Mouse (Mus musculus) hematopoietic stem cell, adult 5-6 weeks (primary cell): Measurements from ENCODE around the gene Gm428. TPM values are rescaled to one million over a fixed set of nuclear protein-coding genes. Genes with fewer than 3 reads are reported as not detected.
"Not testable (repeated sequence)": the region's sequence is repeated elsewhere in the genome, so short reads cannot be mapped to it uniquely, and the experiment has no call there.

Source experiments
- ATAC-seq, 2 experiments: fragments of 125-278 bp in 1 of 2; replicated peaks in 1 of 2; 2 replicates each; pipeline ENCODE4 v1.8.0; 2016 to 2017; ENCODE audit warnings: inconsistent platforms in 2 of 2, mild to moderate bottlenecking in 2 of 2, moderate number of reproducible peaks in 2 of 2, low read depth in 1 of 2, moderate TSS enrichment in 1 of 2; ENCODE audit not compliant: low FRiP score in 2 of 2, poor library complexity in 2 of 2, severe bottlenecking in 2 of 2, insufficient read depth in 1 of 2, low TSS enrichment in 1 of 2
- total RNA-seq: library from RNA; stranded (forward); fragments of 172-1452, 232-1000 nt; gene quantifications from 2 replicates; pipeline ENCODE4 v1.2.3, GENCODE M21; 2017

Gene Gm428
- not detected in 2 replicates for total RNA-seq

DNA sequence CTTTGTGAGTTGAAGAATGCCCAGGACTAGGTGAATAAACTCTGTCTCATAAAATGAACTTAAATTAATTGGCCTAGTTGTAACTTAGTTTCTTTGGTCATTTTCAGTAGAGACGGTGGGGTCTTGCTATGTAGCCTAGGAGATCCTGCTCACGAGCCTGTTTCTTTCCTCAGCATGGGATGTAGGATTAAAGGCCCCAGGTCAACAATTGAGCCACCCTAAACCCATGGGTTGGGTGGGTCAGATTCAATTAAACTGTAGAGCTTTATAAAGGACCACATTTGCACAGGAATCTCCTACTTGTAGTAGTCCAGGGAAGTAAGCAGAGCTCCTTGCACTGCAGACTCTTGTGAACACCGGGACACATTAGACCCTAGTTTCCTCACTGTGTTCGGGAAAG is at the start of gene Gm428:
Gene Gm428 (plus strand): TSS at position 301 of the 400 bp plus-strand sequence.
- not testable (repeated sequence) for ATAC-seq

DNA sequence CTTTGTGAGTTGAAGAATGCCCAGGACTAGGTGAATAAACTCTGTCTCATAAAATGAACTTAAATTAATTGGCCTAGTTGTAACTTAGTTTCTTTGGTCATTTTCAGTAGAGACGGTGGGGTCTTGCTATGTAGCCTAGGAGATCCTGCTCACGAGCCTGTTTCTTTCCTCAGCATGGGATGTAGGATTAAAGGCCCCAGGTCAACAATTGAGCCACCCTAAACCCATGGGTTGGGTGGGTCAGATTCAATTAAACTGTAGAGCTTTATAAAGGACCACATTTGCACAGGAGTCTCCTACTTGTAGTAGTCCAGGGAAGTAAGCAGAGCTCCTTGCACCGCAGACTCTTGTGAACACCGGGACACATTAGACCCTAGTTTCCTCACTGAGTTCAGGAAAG is 45.5 kb upstream of the Gm428 start, which contains the start of gene Gm11236:
Gene Gm11236 (plus strand): TSS at position 301 of the 400 bp plus-strand sequence.
- not testable (repeated sequence) for ATAC-seq

DNA sequence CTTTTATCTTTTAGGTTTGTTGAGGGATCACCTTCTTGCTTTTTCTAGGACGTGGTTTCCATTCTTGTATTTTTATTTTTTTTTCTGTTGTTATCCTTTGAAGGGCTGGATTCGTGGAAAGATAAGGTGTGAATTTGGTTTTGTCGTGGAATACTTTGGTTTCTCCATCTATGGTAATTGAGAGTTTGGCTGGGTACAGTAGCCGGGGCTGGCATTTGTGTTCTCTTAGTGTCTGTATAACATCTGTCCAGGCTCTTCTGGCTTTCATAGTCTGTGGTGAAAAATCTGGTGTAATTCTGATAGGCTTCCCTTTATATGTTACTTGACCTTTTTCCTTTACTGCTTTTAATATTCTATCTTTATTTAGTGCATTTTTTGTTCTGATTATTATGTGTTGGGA is 21.5 kb upstream of the Gm428 start:
- not testable (repeated sequence) for ATAC-seq

DNA sequence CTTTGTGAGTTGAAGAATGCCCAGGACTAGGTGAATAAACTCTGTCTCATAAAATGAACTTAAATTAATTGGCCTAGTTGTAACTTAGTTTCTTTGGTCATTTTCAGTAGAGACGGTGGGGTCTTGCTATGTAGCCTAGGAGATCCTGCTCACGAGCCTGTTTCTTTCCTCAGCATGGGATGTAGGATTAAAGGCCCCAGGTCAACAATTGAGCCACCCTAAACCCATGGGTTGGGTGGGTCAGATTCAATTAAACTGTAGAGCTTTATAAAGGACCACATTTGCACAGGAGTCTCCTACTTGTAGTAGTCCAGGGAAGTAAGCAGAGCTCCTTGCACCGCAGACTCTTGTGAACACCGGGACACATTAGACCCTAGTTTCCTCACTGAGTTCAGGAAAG is 15.3 kb upstream of the Gm428 start, which contains the start of gene Gm11239:
Gene Gm11239 (plus strand): TSS at position 301 of the 400 bp plus-strand sequence.
- ATAC-seq, result not testable (repeated sequence)

DNA sequence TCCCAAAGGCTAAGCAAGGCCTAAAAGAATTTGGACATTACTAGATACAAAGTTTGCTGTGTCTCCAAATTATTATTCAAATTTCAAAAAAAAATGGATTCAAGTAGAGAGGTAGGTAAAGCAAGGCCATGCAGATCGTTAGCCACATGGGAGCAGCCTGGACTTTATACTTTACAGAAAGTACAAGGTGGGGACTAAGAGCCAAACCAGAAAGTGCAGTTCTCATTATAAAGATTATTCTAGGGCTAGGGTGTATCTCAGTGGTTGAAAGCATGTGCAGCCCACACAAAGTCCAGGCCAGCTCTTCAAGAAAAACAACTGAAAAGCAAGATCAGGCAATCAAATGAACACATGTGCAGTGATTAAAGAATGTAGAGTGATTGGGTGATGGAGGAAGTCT is 35.4 kb downstream of the Gm428 start:
- ATAC-seq, result no peak

DNA sequence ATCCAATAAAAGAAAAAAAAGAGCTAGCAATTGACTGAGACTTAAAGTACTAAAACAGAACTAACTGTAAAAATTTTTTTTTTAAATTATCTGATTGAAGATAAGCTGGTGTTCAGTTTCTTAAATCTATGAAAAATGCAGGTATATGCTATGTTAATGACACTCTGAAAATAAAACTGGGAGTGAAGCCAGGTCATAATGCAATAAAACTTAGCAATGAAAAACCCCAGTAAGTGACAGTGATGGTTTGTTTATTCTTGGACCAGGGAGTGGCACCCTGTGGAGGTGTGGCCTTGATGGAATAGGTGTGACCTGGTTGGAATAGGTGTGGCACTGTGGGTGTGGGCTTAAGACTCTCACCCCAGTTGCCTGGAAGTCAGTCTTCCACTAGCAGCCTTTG is 36.5 kb downstream of the Gm428 start:
- no peak for ATAC-seq

Other genes with a start within 250 kb of the Gm428 start
- not detected in 2 replicates for gene Gm11238, start 75.6 kb upstream of the Gm428 start, total RNA-seq
- not detected in 2 replicates for gene Gm11237, start 60.5 kb upstream of the Gm428 start, total RNA-seq
- not detected in 2 replicates for gene Gm11236, start 45.4 kb upstream of the Gm428 start, total RNA-seq
- gene Gm11239, start 15.2 kb upstream of the Gm428 start, total RNA-seq, result not detected in 2 replicates
- gene Rasef, start 107.5 kb downstream of the Gm428 start, total RNA-seq, result not detected in 2 replicates
- not detected in 2 replicates for gene Gm11758, start 192.8 kb downstream of the Gm428 start, total RNA-seq
- not detected in 2 replicates for gene Gm11757, start 207.6 kb downstream of the Gm428 start, total RNA-seq
- gene Gm13871, start 222.4 kb downstream of the Gm428 start, total RNA-seq, result not detected in 2 replicates
- gene Gm11756, start 237.2 kb downstream of the Gm428 start, total RNA-seq, result not detected in 2 replicates